Mouse (Mus musculus): Measurements from ENCODE around the gene Casp6. TPM values are rescaled to one million over a fixed set of nuclear protein-coding genes. Genes with fewer than 3 reads are reported as not detected.

Gene Casp6
- polyA plus RNA-seq, 1 experiment from 2014 or later: 43.7 TPM

DNA sequence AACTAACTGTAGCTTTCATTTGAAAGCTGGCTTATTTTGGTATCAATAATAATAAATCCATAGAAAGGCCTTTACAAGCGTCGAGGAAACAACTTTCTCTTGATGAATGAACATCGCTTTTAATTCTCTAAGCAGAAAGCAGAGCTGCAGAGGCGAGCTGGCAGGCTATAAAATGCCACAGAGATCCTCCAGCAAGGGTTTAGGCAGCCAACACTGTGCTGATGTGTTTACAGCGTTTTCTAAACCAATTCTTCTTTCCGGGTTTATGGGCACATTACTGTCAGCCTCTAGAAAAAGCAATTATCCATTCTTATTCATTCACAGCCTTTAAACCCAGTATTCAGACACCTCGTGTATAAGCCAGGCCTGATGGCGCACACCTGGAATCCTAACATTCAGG, 61.3 kb downstream of the Casp6 start:
- Histone ChIP-seq H3K4me1 (no peaks in the 10 kb centered on the region), H3K4me3 (no peak overlapping the region), H3K4me2 (no peak overlapping the region), H3K9ac (no peak overlapping the region), H3K9me3 (replicated peaks) (no peaks in the 10 kb centered on the region), H3K27me3 (replicated peaks) (peaks cover 9% of the 10 kb centered on the region), H3K36me3 (no peaks in the 10 kb centered on the region), H3K27ac (no peak overlapping the region)
- 76% methylated on average over 8 of the region's 8 CpGs for WGBS (ENCODE audit: insufficient replicate concordance)
- no peak for ATAC-seq

Other genes with a start within 250 kb of the Casp6 start
- gene Egf, start 146.1 kb upstream of the Casp6 start, polyA plus RNA-seq (2016; fragmentation: Nextera tagmentation; extraction: Ambion mirVana): 0.71 and 0.95 TPM in 2 replicates
- gene Lrit3, start 97.4 kb upstream of the Casp6 start, polyA plus RNA-seq (2016; fragmentation: Nextera tagmentation; extraction: Ambion mirVana): not detected in 2 replicates
- gene Rrh, start 78.8 kb upstream of the Casp6 start, polyA plus RNA-seq (2016; fragmentation: Nextera tagmentation; extraction: Ambion mirVana): 0.04 TPM in 1 of 2 replicates, not detected in the other
- gene Gar1, start 70.0 kb upstream of the Casp6 start, polyA plus RNA-seq (2016; fragmentation: Nextera tagmentation; extraction: Ambion mirVana): 125 and 131 TPM in 2 replicates
- gene Cfi, start 65.5 kb upstream of the Casp6 start, polyA plus RNA-seq (2016; fragmentation: Nextera tagmentation; extraction: Ambion mirVana): 86.6 and 90.7 TPM in 2 replicates
- gene Pla2g12a, start 22.8 kb upstream of the Casp6 start, polyA plus RNA-seq (2016; fragmentation: Nextera tagmentation; extraction: Ambion mirVana): 107 and 112 TPM in 2 replicates
- gene Mcub, start 68.8 kb downstream of the Casp6 start, polyA plus RNA-seq (2016; fragmentation: Nextera tagmentation; extraction: Ambion mirVana): 6.5 and 6.6 TPM in 2 replicates
- gene Sec24b, start 160.1 kb downstream of the Casp6 start, polyA plus RNA-seq (2016; fragmentation: Nextera tagmentation; extraction: Ambion mirVana): 15.0 and 15.2 TPM in 2 replicates
- 3.7 and 4.2 TPM in 2 replicates for gene Col25a1, start 230.1 kb downstream of the Casp6 start, polyA plus RNA-seq (2016; fragmentation: Nextera tagmentation; extraction: Ambion mirVana)